Mouse (Mus musculus): ENCODE data around the gene Cilp2. TPM values are rescaled to one million over a fixed set of nuclear protein-coding genes. Genes with fewer than 3 reads are reported as not detected.
A peak's percentile ranks its signal among the peaks of the same experiment; 100 is the strongest.

The Cilp2 gene
- polyA plus RNA-seq, 1 experiment from 2014 or later, result 0.78 TPM

DNA sequence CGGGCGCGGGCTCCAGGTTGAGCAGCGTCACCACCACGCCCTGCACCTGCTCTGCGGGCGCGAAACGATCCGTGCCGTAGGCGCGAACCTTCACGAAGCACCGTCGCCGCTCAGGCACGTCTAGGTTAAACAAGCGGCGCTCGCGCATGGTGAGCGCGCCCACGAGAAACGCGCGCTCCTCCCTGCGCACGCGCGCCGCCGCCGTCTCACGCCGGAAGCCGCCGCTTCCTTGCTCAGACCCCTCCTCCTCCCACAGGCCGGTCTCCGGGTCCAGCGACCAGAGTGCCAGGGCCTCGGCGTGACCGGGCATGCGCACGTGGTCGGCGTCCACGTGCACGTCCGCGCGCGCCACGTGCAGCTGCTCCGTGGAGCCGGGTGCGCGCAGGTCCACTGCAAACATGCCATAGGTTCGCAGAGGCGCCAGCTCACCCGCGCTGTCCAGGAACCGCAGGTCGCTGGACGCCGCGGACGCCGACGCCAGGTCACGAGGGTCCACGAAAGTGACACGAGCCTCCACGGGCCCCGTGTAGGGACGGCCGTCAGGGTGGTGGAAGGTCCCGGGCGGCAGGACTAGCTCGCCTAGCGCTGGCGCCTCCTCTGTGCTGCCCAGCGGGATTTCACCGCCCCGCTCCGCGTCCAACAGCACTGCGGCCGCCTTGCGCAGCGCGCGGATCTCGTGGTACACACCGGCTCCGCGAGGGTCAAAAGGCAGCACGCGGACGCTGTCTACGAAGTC is 5.3 kb downstream of the Cilp2 start:
- Histone ChIP-seq H3K27ac (no peak overlapping the region), H3K9ac (replicated peaks) (peak overlapping the region; percentile 23; the same call in 1 of the 2 replicates), H3K4me3 (replicated peaks) (peak overlapping the region; percentile 41), H3K4me2 (peak overlapping the region; percentile 56), H3K27me3 (peaks cover 100% of the 10 kb centered on the region), H3K9me3 (no peaks in the 10 kb centered on the region), H3K36me3 (no peaks in the 10 kb centered on the region), H3K4me1 (replicated peaks) (peaks cover 28% of the 10 kb centered on the region)
- peak; percentile 10; the same call in 1 of the 2 replicates for ATAC-seq (ENCODE audit: insufficient number of reproducible peaks, insufficient read depth, low FRiP score, low TSS enrichment, low read depth)
- 8% methylated on average over 103 of the region's 103 CpGs for WGBS

DNA sequence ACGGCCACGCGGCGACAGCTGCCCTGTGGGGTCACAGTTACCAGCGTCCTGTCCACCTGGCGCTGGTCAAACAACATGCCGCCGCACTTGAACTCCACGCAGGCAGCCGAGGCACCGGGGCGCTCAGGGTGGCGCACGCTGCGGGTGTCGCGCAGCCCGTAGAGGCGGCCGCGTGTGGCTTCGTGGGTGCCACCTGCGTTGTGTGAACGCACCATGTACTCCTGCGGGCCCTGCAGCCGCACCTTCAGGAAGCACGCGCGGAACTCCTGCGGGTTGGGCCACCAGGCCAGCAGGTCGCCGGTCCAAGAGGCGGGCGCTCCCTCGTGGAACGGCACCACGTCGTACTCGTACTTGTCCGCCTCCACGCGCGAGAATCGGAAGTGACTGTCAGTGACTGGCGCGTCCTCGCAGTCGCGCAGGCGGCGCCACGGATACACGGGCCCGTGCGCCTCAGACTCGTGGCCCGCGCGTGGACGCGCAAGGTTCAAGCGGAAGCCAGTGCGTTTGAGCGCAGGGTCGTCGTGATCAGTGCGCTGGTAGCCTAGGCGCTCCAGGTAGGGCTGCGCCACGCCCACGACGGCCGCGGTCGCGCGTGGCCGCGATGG is 6.1 kb downstream of the Cilp2 start:
- 20% methylated on average over 79 of the region's 79 CpGs for WGBS
- Histone ChIP-seq H3K9ac (replicated peaks) (peak overlapping the region; percentile 23; the same call in 1 of the 2 replicates), H3K36me3 (no peaks in the 10 kb centered on the region), H3K4me2 (peak overlapping the region; percentile 56), H3K9me3 (no peaks in the 10 kb centered on the region), H3K4me1 (replicated peaks) (peaks cover 20% of the 10 kb centered on the region), H3K27ac (no peak overlapping the region), H3K4me3 (replicated peaks) (peak overlapping the region; percentile 41), H3K27me3 (peaks cover 100% of the 10 kb centered on the region)
- ATAC-seq (ENCODE audit: insufficient number of reproducible peaks, insufficient read depth, low FRiP score, low TSS enrichment, low read depth), result no peak

DNA sequence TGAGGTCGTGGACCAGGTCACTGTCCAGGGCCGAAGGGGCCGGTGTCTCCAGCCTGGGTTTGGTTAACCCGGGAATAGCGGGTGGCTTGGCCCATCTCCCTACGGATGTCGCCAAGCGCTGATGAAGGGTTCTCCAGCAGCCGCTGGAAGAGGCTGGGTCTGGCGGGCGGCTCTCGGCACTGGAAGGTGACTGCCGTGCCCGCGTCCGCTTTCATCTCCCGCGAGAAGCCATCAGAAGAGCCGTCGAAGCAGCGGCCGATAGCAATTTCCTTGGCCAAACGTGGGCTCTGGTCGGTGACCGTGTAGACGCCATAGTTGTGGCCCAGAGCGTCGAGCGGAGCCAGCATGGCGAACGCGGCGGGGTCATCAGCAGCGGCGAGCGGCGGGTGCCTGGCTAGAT is 6.6 kb downstream of the Cilp2 start:
- Histone ChIP-seq H3K9me3 (no peaks in the 10 kb centered on the region), H3K4me3 (replicated peaks) (peak overlapping the region; percentile 41)

DNA sequence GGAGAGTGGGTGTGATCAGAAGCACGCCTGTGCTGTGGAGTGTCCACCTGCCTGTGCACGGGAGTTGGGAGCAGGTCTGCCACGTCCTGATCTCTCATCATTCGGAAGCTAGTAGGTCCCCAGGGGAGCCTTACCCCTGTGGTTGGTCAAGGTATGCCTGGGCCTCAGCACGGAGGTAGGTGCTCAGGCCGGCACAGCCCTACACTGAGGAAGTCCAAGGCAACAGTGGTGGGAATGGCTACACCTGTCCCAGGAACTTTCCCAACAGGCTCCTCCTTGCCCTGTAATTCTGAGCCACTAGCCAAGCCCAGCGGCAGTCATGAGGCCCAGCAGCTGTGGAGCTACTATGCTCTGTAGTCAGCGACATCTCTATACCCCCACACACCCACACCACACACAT is 7.8 kb downstream of the Cilp2 start:
- Histone ChIP-seq H3K4me3 (replicated peaks) (no peak overlapping the region), H3K4me2 (no peak overlapping the region), H3K36me3 (no peaks in the 10 kb centered on the region), H3K4me1 (replicated peaks) (peaks cover 14% of the 10 kb centered on the region), H3K9ac (replicated peaks) (no peak overlapping the region), H3K27me3 (peaks cover 89% of the 10 kb centered on the region), H3K9me3 (no peaks in the 10 kb centered on the region), H3K27ac (no peak overlapping the region)
- 58% methylated on average over 8 of the region's 8 CpGs for WGBS
- no peak for ATAC-seq (ENCODE audit: insufficient number of reproducible peaks, insufficient read depth, low FRiP score, low TSS enrichment, low read depth)

More for the DNA sequence above, 6.6 kb downstream of the Cilp2 start:
- H3K27me3 ChIP-seq, result peaks cover 100% of the 10 kb centered on the region
- H3K4me1 ChIP-seq (replicated peaks), result peaks cover 16% of the 10 kb centered on the region
- H3K36me3 ChIP-seq, result no peaks in the 10 kb centered on the region
- WGBS, result 9% methylated on average over 37 of the region's 37 CpGs
- ATAC-seq (ENCODE audit: insufficient number of reproducible peaks, insufficient read depth, low FRiP score, low TSS enrichment, low read depth), result no peak
- H3K4me2 ChIP-seq, result peak overlapping the region; percentile 56
- H3K9ac ChIP-seq (replicated peaks), result no peak overlapping the region
- H3K27ac ChIP-seq, result no peak overlapping the region

DNA sequence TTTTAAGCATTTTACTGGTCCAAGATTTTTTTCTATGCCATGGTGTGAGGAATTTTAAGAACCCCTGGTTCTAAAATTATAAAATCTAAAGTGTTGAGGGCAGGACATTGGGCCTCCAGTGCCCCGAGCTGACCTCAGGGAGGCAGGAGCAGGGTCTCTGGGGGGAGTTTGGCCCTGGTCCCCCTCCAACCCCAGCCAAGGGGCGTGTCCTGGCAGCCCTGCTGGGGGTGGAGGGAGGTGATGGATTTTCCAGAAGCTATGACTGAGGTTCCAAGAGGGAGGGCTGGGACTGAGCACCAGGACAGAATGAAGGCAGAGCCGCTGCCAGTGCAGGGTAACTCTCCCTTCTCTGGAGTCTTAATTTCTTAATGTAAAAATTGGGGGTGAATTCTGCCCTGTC is 9.5 kb downstream of the Cilp2 start:
- no peak for ATAC-seq (ENCODE audit: insufficient number of reproducible peaks, insufficient read depth, low FRiP score, low TSS enrichment, low read depth)
- Histone ChIP-seq H3K4me1 (replicated peaks) (peaks cover 14% of the 10 kb centered on the region), H3K9ac (replicated peaks) (no peak overlapping the region), H3K4me3 (replicated peaks) (no peak overlapping the region), H3K4me2 (no peak overlapping the region), H3K36me3 (no peaks in the 10 kb centered on the region), H3K9me3 (no peaks in the 10 kb centered on the region), H3K27ac (no peak overlapping the region), H3K27me3 (peaks cover 72% of the 10 kb centered on the region)
- WGBS, result 62% methylated on average over 3 of the region's 3 CpGs

DNA sequence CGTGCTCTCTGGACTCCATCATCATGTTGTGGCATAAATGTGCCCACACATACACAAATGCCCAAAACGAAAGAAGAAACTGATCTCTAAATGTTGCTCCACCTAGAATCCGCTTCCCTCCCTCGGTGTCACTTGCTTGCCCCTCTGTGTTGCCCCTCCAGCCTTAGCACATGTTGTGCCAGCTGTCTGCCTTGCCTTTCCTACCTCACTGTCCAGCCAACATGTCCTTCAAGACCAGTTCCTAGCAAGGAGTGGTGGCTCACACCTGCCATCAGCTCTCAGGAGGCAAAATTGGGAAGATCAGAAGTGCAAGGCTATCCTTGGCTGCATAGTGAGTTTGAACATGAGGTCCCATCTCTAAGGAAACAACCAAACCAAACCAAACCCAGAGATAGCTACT is 10.1 kb downstream of the Cilp2 start:
- WGBS, result 88% methylated on average over 4 of the region's 4 CpGs
- Histone ChIP-seq H3K27ac (no peak overlapping the region), H3K4me3 (replicated peaks) (no peak overlapping the region), H3K9ac (replicated peaks) (no peak overlapping the region), H3K27me3 (peaks cover 66% of the 10 kb centered on the region), H3K9me3 (no peaks in the 10 kb centered on the region), H3K4me1 (replicated peaks) (peaks cover 14% of the 10 kb centered on the region), H3K4me2 (no peak overlapping the region), H3K36me3 (no peaks in the 10 kb centered on the region)
- ATAC-seq (ENCODE audit: insufficient number of reproducible peaks, insufficient read depth, low FRiP score, low TSS enrichment, low read depth), result no peak

DNA sequence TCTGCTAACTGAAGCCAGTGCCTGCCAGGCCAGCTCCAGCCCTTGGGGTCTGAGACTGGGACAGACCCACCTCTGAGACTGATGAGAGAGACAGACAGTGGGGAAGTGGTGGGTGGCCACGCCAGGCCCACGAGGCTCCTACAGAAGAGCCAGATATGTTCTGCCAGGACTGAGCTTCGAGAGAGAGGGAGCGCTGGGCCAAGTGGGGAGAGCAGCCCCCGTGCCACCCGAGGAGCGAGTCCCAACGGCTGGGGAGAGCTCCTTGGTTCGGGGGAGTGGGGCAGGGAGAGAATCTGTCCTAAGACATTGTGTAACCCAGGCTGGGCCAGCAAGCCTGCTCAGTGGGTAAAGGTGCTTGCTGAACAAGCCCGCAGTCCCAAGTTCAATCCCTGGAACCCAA is 10.5 kb downstream of the Cilp2 start:
- Histone ChIP-seq H3K36me3 (no peaks in the 10 kb centered on the region), H3K4me1 (replicated peaks) (peaks cover 12% of the 10 kb centered on the region), H3K27ac (no peak overlapping the region), H3K9ac (replicated peaks) (no peak overlapping the region), H3K9me3 (no peaks in the 10 kb centered on the region), H3K27me3 (peaks cover 62% of the 10 kb centered on the region), H3K4me3 (replicated peaks) (no peak overlapping the region), H3K4me2 (no peak overlapping the region)
- WGBS, result 80% methylated on average over 10 of the region's 10 CpGs
- no peak for ATAC-seq (ENCODE audit: insufficient number of reproducible peaks, insufficient read depth, low FRiP score, low TSS enrichment, low read depth)

DNA sequence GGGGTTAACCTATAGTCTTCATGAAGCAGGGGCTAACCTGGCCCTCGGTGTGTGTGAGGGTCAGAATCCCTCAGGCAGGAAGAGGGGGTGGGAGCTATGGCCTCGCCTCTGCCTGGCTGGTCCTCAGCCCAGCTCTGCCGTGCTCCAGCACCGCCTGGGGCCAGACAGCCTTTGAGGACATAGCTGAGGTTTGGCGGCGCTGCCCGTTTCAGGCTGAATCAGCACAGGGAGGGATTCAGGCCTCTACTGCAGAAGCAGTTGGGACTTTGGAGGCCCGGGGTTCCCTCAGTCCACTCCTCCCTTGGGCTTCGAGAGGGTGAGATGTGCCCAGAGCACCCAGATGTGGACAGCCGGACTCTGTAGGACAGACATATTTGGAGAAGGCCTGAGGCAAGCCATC is 11.4 kb downstream of the Cilp2 start:
- Histone ChIP-seq H3K27ac (no peak overlapping the region), H3K36me3 (no peaks in the 10 kb centered on the region), H3K4me2 (no peak overlapping the region), H3K4me3 (replicated peaks) (no peak overlapping the region), H3K9me3 (no peaks in the 10 kb centered on the region), H3K9ac (replicated peaks) (no peak overlapping the region), H3K27me3 (peaks cover 53% of the 10 kb centered on the region), H3K4me1 (replicated peaks) (peaks cover 3% of the 10 kb centered on the region)
- WGBS, result 48% methylated on average over 10 of the region's 10 CpGs
- no peak for ATAC-seq (ENCODE audit: insufficient number of reproducible peaks, insufficient read depth, low FRiP score, low TSS enrichment, low read depth)

DNA sequence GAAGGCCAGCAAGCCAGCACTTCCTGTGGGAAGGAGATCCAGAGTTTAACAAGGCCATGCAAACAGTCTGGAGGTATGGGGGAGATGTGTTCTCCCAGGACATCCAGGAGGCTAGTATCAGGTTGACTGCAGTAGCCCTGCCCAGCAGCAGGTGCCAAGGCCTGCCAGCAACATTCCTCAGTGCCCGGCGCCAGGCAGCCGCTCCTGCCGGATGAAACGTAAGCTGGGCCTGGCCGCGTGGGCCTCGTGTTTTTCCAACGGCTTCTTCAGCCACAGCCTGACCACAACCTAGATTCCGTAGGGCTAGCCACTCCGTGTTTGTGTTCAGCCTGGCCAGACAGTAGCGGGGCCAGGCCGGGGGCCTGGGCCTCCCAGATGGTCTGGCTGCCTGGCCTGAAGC is 12.8 kb downstream of the Cilp2 start:
- peaks cover 39% of the 10 kb centered on the region for H3K27me3 ChIP-seq

DNA sequence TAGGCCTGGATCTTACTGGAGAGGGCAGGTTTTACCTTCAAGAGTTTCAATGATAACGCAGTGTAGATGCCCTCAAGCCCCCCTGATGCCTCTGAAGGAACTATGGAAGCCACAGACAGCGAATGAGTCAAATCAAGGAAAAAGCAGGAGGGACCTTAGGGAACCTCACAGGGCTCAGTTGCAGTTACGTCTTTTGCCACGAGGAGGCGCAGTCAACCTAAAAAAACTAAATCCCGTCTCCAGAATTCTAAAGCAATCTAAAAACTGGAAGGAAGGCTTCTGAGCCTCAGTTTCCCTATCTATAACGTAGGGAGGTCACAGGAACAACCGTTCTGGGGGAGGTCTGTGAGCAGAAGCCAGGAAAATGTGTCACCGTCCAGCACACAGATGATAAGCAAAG is 13.3 kb downstream of the Cilp2 start:
- ATAC-seq (ENCODE audit: insufficient number of reproducible peaks, insufficient read depth, low FRiP score, low TSS enrichment, low read depth), result no peak
- Histone ChIP-seq H3K27me3 (peaks cover 34% of the 10 kb centered on the region), H3K27ac (no peak overlapping the region), H3K9me3 (no peaks in the 10 kb centered on the region), H3K4me3 (replicated peaks) (no peak overlapping the region), H3K4me1 (replicated peaks) (no peaks in the 10 kb centered on the region), H3K36me3 (no peaks in the 10 kb centered on the region), H3K4me2 (no peak overlapping the region), H3K9ac (replicated peaks) (no peak overlapping the region)
- WGBS, result 12% methylated on average over 9 of the region's 9 CpGs

More for the DNA sequence above, 12.8 kb downstream of the Cilp2 start:
- H3K9me3 ChIP-seq, result no peaks in the 10 kb centered on the region
- 84% methylated on average over 13 of the region's 13 CpGs for WGBS
- H3K4me1 ChIP-seq (replicated peaks), result no peaks in the 10 kb centered on the region
- H3K27ac ChIP-seq, result no peak overlapping the region
- H3K9ac ChIP-seq (replicated peaks), result no peak overlapping the region
- no peaks in the 10 kb centered on the region for H3K36me3 ChIP-seq
- H3K4me3 ChIP-seq (replicated peaks), result no peak overlapping the region
- no peak for ATAC-seq (ENCODE audit: insufficient number of reproducible peaks, insufficient read depth, low FRiP score, low TSS enrichment, low read depth)
- no peak overlapping the region for H3K4me2 ChIP-seq

DNA sequence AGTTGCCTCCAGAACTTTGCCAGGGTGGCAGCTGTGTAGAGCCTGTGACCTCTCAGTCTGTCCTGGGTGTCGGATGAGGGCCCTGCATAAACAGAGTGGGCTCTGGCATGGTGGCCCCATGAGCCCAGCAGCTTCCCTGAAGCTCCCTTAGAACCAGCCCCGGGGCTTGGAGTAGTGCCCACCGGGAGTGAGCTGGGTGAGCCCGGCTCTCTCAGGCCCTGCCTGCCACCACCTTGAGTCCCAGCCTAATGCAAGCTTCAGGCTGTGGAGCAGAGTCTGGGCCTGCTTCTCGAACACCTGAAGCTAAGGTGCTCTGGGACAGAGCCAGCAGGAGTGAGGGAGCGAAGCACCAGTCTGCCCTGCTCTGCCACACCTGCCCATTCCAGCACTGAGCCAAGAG is 16.6 kb downstream of the Cilp2 start:
- no peak overlapping the region for H3K4me2 ChIP-seq
- no peaks in the 10 kb centered on the region for H3K36me3 ChIP-seq
- 0 out of 2 replicates have a peak, but pooled peaks have one; percentile 22 for ATAC-seq (ENCODE audit: insufficient number of reproducible peaks, insufficient read depth, low FRiP score, low TSS enrichment, low read depth)
- H3K27ac ChIP-seq, result no peak overlapping the region
- no peaks in the 10 kb centered on the region for H3K9me3 ChIP-seq
- no peaks in the 10 kb centered on the region for H3K4me1 ChIP-seq (replicated peaks)
- H3K27me3 ChIP-seq, result peaks cover 1% of the 10 kb centered on the region
- 82% methylated on average over 6 of the region's 6 CpGs for WGBS
- no peak overlapping the region for H3K4me3 ChIP-seq (replicated peaks)
- no peak overlapping the region for H3K9ac ChIP-seq (replicated peaks)
